Mouse (Mus musculus): Measurements from ENCODE around the gene Gria3.

GRCm38 (mm10) chrX:41532511-41532910, 131.9 kb downstream of the Gria3 start:
- TF ChIP-seq ZNF384 (IDR thresholded peaks at IDR 0.05; ENCODE audit: low read depth, low read length) (no peak), CHD2 (IDR thresholded peaks at IDR 0.05; ENCODE audit: low read depth, low read length) (no peak), HCFC1 (IDR thresholded peaks at IDR 0.05; ENCODE audit: borderline replicate concordance, insufficient read depth, low read length) (no peak)

All from ES-E14 (cell line).